Mouse (Mus musculus) T-helper 1 cell (primary cell): ENCODE measurements around the gene Brms1.
"Not testable (repeated sequence)": the region's sequence is repeated elsewhere in the genome, so short reads cannot be mapped to it uniquely, and the experiment has no call there.

Experiments
- in situ Hi-C: fragments of 300-600 bp; cut with MboI, MseI; formaldehyde crosslinking; loops from one replicate; pipeline ENCODE4 v1.15.1; 2025; ENCODE audit warnings: high pct_unique_total_duplicates

Brms1 gene

GRCm38 (mm10) chr19:5067040-5067799, 26.1 kb downstream of the Brms1 start:
- in situ Hi-C loops = no loop called here

DNA sequence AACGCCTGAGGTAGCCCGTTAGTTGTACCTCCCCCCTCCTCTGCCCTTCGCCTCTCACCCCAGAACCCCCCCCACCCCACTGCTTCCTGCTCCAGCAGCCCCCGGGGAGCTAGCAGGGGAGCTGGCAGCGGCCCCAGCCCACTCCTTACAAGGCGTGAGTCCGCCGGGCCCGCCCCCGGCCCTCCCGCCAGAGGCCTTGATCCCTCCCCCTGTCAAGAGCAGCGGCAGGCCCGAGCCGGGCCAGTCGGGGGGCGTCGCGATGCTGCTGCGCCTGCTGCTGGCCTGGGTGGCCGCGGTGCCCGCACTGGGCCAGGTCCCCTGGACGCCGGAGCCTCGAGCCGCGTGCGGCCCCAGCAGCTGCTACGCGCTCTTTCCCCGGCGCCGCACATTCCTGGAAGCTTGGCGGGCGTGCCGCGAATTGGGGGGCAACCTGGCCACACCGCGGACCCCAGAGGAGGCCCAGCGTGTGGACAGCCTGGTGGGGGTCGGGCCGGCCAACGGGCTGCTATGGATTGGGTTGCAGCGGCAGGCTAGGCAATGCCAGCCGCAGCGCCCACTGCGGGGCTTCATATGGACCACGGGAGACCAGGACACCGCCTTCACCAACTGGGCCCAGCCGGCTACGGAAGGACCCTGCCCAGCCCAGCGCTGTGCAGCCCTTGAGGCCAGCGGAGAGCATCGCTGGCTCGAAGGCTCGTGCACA, 26.9 kb downstream of the Brms1 start, which contains the start of gene Cd248:
Cd248 (plus strand) TSS at position 212 of the 703 bp plus-strand sequence.
- in situ Hi-C loops = no loop called here

DNA sequence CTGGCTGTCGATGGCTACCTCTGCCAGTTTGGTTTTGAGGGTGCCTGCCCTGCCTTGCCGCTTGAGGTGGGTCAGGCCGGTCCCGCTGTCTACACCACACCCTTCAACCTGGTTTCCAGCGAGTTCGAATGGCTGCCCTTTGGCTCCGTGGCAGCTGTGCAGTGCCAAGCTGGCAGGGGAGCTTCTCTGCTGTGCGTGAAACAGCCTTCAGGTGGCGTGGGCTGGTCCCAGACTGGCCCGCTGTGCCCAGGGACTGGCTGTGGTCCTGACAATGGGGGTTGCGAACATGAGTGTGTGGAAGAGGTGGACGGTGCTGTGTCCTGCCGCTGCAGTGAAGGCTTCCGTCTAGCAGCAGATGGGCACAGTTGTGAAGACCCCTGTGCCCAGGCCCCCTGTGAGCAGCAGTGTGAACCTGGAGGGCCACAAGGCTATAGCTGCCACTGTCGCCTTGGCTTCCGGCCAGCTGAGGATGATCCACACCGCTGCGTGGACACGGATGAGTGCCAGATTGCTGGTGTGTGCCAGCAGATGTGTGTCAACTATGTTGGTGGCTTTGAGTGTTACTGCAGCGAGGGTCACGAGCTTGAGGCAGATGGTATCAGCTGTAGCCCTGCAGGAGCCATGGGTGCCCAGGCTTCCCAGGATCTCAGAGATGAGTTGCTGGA, 27.5 kb downstream of the Brms1 start:
- in situ Hi-C loops = no loop called here

GRCm38 (mm10) chr19:5069486-5069885, 28.3 kb downstream of the Brms1 start:
- in situ Hi-C loops = no loop called here

GRCm38 (mm10) chr19:5069978-5070377, 28.8 kb downstream of the Brms1 start:
- in situ Hi-C loops = no loop called here

DNA sequence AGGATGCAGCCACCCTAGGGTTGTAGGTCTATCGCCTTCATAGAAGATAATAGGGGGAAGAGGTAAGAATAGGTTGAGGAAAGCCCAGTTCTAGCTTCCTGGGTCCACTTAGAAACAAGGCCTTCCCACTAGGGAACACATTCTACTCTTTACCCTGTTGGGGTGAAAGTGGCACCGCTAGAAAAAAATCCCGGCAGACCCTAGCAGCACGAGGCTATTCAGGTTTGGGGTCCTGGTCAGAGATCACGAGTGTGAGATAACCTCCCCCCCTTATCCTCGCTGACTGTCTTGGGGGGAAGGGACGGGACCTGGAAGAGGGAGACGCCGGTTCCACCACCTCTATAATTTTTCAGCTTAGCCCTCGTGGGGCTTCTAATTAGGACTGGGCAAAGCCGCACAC, 29.9 kb downstream of the Brms1 start:
- in situ Hi-C loops = no loop called here

DNA sequence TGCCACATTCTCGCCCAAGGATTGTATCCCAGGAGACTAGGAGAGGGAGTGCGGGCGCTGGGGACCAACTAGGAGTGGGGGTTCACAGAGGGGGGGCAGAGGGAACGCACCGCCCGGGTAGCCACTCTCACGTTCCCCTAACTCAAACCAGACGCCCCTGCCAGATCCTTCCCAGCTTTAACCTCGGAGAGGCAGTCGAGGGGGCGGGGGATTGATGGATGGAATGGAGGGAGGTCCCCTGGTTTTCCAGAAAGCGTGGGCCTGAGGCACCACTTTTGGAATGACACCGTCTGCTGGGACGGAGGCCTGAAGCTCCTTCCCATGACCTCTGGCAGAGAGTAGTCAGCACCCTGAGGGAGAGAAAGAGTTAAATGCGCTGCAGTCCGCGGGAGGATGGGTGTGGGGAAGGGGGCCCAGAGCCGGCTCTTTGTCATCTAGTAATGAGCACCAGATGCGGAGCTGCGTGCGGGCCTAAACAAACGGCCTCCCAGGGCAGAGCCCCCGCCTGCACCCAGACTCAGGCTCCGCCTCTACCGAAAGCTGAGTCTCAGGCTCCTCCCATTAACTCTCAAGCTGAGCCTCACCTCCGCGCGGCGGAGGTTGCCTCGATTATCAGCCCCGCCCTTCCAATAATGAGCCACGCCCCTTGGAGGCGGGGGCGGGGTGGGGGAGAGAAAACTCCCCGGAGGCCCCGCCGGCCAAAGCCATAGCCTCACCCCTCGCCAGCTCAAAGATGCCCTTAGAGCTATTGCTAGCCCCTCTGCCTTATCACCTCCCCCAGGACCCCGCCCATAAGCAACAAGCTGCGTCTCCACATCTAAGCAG, 30.6 kb downstream of the Brms1 start:
- in situ Hi-C loops = no loop called here

DNA sequence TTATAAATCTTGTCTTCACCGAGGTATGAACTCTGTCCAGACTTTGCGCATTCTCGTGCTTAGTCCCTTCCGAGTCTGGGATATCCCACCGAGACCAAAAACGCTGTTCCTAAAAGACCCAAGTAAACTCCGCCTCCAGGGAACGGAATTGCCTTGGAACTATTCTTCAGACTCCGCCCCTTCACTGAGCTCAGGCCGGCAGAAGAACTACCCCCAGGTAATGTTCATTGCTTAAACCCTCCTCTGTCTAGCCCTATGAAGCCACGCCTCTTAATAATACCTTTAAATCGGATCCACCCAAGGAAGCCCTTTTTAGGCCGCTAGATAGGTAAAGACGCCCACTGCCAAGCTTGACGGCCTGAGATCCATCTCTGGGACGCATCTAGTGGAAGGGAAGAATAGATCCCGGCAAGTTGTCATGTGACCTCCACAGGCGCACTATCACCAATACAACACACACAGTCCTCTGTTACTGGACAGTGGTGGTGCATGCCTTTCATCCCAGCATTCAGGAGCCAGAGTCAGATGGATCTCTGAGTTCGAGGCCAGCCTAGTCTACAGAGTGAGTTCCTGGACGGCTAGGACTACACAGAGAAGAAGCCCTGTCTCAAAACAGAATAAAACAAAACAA, 31.4 kb downstream of the Brms1 start:
- in situ Hi-C loops = no loop called here

GRCm38 (mm10) chr19:5073028-5073427, 31.9 kb downstream of the Brms1 start:
- in situ Hi-C loops = no loop called here

- in situ Hi-C loops = no loop called here
Measured at GRCm38 (mm10) chr19:5073518-5073917, 32.4 kb downstream of the Brms1 start.

- in situ Hi-C loops = no loop called here
Measured at GRCm38 (mm10) chr19:5079279-5079678, 38.1 kb downstream of the Brms1 start.

DNA sequence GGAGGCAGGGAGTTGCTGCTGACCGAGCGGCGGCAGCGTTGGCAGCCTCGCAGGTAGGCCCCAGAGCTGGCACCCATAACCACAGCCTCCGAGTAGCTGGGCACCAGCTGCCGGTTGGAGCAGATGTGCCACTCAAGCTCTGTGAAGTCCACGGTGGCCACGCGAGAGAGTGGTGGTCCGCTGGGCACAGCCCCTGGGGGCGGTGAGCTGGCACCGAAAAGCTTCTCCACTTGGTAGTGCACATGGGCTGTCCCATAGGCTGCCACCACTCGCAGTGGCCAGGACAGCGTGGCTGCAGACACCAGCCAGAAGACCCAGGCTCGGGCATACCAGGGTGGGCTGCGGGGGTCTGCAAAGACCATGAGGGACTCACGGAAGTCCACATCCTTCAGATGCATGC, 40.9 kb downstream of the Brms1 start:
- in situ Hi-C loops = no loop called here

- in situ Hi-C loops = no loop called here
Measured at GRCm38 (mm10) chr19:5082596-5082995, 41.4 kb downstream of the Brms1 start.

DNA sequence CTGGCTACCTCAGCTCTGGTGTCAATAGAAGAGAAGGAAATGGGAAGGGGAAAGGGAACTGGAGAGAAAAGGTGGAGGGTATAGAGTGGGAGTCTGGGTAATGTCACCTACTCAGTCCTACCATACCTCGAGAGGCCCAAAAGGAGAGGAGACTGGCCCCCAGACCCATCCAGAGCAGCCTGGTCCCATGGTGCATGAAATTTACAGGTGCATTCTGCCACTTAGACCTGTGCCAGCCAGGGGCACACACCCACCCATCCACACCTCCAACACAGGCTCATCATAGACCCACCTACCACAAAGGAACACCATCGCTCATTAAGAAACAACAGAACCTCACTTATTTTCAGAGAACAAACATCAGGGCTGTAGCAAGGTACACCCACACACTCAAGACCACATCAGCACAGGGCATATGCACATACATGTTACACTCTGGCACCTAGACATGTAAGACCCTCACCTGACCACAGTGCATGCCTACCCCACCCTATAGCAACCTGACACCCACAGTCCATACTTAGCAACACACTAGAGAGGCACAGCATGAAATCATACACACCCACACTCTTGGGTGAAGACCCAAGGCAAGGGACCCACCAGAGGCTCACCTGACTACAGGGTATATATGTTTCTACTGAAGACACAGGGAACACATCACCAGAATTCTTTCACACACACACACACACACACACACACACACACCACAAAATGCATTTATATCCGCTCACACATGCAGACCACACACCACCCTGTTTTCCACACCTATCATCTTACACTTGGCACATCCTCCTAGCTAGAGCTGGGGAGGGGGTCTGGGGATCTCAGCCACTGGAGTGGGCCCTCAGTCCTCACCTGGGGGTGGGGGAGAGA, 43.0 kb downstream of the Brms1 start:
- in situ Hi-C loops = no loop called here

DNA sequence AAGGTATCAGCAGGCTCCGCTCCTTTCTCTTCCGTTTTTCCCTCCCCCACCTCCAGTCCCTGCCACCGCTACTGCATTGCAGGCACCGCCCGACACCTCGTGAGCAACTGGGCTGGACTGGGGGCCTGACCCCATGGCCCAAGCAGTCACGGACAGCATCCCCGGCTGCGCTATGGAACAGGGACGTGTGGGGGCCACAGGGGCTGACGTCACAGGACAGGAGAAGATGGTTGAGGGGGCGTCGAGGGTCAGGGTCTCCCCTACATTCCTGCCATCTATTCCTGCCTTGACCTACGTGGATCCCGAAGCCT, 43.6 kb downstream of the Brms1 start:
- in situ Hi-C loops = no loop called here

GRCm38 (mm10) chr19:5085145-5085863, 44.1 kb downstream of the Brms1 start, which contains the start of gene Tmem151a:
Gene Tmem151a, minus strand, starts transcription at chr19:5085531.
- in situ Hi-C loops = no loop called here

GRCm38 (mm10) chr19:5086533-5086932, 45.4 kb downstream of the Brms1 start:
- in situ Hi-C loops = not testable (repeated sequence)

- in situ Hi-C loops = no loop called here
Measured at GRCm38 (mm10) chr19:5087884-5088728, 47.0 kb downstream of the Brms1 start, which contains the start of gene Yif1a. Gene Yif1a, plus strand, starts transcription at chr19:5088538.

DNA sequence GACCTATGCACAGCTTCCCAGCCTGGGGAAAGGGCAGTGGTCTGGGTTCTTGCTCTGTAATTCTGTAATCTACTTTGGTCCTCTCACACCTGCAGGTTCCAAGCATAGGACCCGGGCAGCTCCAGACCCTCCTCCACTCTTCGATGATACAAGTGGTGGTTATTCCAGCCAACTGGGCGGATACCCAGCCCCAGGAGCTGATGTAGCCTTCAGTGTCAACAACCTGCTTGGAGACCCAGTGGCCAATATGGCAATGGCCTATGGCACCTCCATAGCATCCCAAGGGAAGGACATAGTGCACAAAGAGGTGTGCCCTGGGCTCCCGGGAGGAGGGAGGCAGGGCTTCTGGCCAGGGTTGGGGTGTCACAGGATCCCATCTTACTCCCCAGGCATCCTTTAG, 48.2 kb downstream of the Brms1 start:
- in situ Hi-C loops = no loop called here
